Mouse (Mus musculus) megakaryocyte, adult 5-6 weeks (primary cell): ENCODE measurements around the gene Fastk. TPM values are rescaled to one million over a fixed set of nuclear protein-coding genes. Genes with fewer than 3 reads are reported as not detected.

ENCODE experiments used
- ATAC-seq: 2 replicates; pipeline ENCODE4 v1.8.0; 2016; ENCODE audit warnings: mild to moderate bottlenecking, inconsistent platforms; ENCODE audit not compliant: poor library complexity, severe bottlenecking
- total RNA-seq, 2 experiments: library from RNA; stranded (forward) in 1 of 2; stranded (reverse) in 1 of 2; fragments of 153-499, 151-499 nt in 1 of 2; fragments of 221-1000, 200-1000 nt in 1 of 2; gene quantifications; 2 replicates each; pipeline versions ENCODE4 v1.2.3 to v1.2.4; 2015 to 2017

Fastk gene
- total RNA-seq (2015) (33.4 and 42.2 TPM in 2 replicates), total RNA-seq (2017) (21.7 and 22.3 TPM in 2 replicates)

- ATAC-seq: peak; percentile 85
These were observed at the start of gene Fastk for GRCm38 (mm10) chr5:24444746-24445427. Gene Fastk, minus strand, starts transcription at chr5:24445287.

- ATAC-seq: no peak
These were observed 47.6 kb upstream of the Fastk start for GRCm38 (mm10) chr5:24492546-24493285.

- ATAC-seq: no peak
These were observed 45.4 kb upstream of the Fastk start for GRCm38 (mm10) chr5:24490413-24490920.

GRCm38 (mm10) chr5:24486738-24487137, 41.7 kb upstream of the Fastk start:
- ATAC-seq: no peak

GRCm38 (mm10) chr5:24486097-24486496, 41.0 kb upstream of the Fastk start:
- peak; percentile 79 for ATAC-seq

- no peak for ATAC-seq
These were observed 39.9 kb upstream of the Fastk start for GRCm38 (mm10) chr5:24484963-24485362.

- ATAC-seq: peak; percentile 67
These were observed 38.2 kb upstream of the Fastk start for GRCm38 (mm10) chr5:24483326-24483725.

GRCm38 (mm10) chr5:24482247-24483079, 37.4 kb upstream of the Fastk start:
- no peak for ATAC-seq

- no peak for ATAC-seq
These were observed 36.6 kb upstream of the Fastk start for GRCm38 (mm10) chr5:24481647-24482046.

- ATAC-seq: no peak
These were observed 32.8 kb upstream of the Fastk start for GRCm38 (mm10) chr5:24477909-24478308.

GRCm38 (mm10) chr5:24475476-24476241, 30.6 kb upstream of the Fastk start:
- ATAC-seq: no peak

- ATAC-seq: no peak
These were observed 29.7 kb upstream of the Fastk start for GRCm38 (mm10) chr5:24474723-24475261.

- no peak for ATAC-seq
These were observed 29.1 kb upstream of the Fastk start for GRCm38 (mm10) chr5:24474025-24474722.

- no peak for ATAC-seq
These were observed 28.0 kb upstream of the Fastk start for GRCm38 (mm10) chr5:24472884-24473619.

GRCm38 (mm10) chr5:24470600-24470999, 25.5 kb upstream of the Fastk start:
- peak; percentile 92 for ATAC-seq

- no peak for ATAC-seq
These were observed 21.7 kb upstream of the Fastk start for GRCm38 (mm10) chr5:24466762-24467161.

- no peak for ATAC-seq
These were observed 10.5 kb upstream of the Fastk start for GRCm38 (mm10) chr5:24455613-24456012.

- no peak for ATAC-seq
These were observed 10.0 kb upstream of the Fastk start for GRCm38 (mm10) chr5:24455076-24455475.

- ATAC-seq: no peak
These were observed 8.9 kb upstream of the Fastk start for GRCm38 (mm10) chr5:24453985-24454303.
